Mouse (Mus musculus) Muller cell, postnatal 12 days (primary cell): ENCODE results near the gene Nme3.

Experiments used
- DNase-seq: peaks from one replicate; pipeline ENCODE4 v3.0.0-alpha.2; 2015; ENCODE audit errors: inconsistent ontology term

Gene Nme3

GRCm38 (mm10) chr17:24881738-24882440 is 14.4 kb upstream of the Nme3 start:
- peak; percentile 26 for DNase-seq

- no peak for DNase-seq
These were observed 11.9 kb upstream of the Nme3 start for GRCm38 (mm10) chr17:24884391-24884790.

- DNase-seq, result no peak
These were observed 10.8 kb upstream of the Nme3 start for GRCm38 (mm10) chr17:24885356-24886133.

GRCm38 (mm10) chr17:24886134-24886931 is 10.0 kb upstream of the Nme3 start, which contains the start of the genes Nubp2 and Spsb3:
Gene Nubp2 (minus strand): TSS chr17:24886349.
Gene Spsb3 (plus strand): TSS chr17:24886643.
- DNase-seq, result peak; percentile 100

- no peak for DNase-seq
These were observed 9.4 kb upstream of the Nme3 start for GRCm38 (mm10) chr17:24886932-24887271.

GRCm38 (mm10) chr17:24887291-24888080 is 8.8 kb upstream of the Nme3 start:
- peak; percentile 63 for DNase-seq

GRCm38 (mm10) chr17:24888862-24889261 is 7.4 kb upstream of the Nme3 start:
- DNase-seq, result no peak

GRCm38 (mm10) chr17:24890151-24891092 is 5.9 kb upstream of the Nme3 start:
- DNase-seq, result no peak

GRCm38 (mm10) chr17:24891321-24891720 is 5.0 kb upstream of the Nme3 start:
- no peak for DNase-seq

GRCm38 (mm10) chr17:24892785-24893184 is 3.5 kb upstream of the Nme3 start:
- DNase-seq, result peak; percentile 7

GRCm38 (mm10) chr17:24893276-24893675 is 3.0 kb upstream of the Nme3 start:
- no peak for DNase-seq

- DNase-seq, result peak; percentile 8
These were observed 2.0 kb upstream of the Nme3 start for GRCm38 (mm10) chr17:24894061-24894994.

GRCm38 (mm10) chr17:24894995-24895547 is 1.2 kb upstream of the Nme3 start, which contains the start of the genes Eme2 and Mrps34:
Gene Eme2 (minus strand): TSS chr17:24895087.
Gene Mrps34 (plus strand): TSS chr17:24895116.
- DNase-seq, result peak; percentile 87

- peak; percentile 71 for DNase-seq
These were observed 594 bp upstream of the Nme3 start for GRCm38 (mm10) chr17:24895571-24896240.

- DNase-seq, result peak; percentile 10
These were observed 631 bp downstream of the Nme3 start for GRCm38 (mm10) chr17:24896993-24897269.

- no peak for DNase-seq
These were observed 1.3 kb downstream of the Nme3 start for GRCm38 (mm10) chr17:24897600-24897999.

- DNase-seq, result no peak
These were observed 1.9 kb downstream of the Nme3 start for GRCm38 (mm10) chr17:24898041-24898854.
